ENCODE assay signal across 7 mouse cellular contexts in the genomic region with DNA sequence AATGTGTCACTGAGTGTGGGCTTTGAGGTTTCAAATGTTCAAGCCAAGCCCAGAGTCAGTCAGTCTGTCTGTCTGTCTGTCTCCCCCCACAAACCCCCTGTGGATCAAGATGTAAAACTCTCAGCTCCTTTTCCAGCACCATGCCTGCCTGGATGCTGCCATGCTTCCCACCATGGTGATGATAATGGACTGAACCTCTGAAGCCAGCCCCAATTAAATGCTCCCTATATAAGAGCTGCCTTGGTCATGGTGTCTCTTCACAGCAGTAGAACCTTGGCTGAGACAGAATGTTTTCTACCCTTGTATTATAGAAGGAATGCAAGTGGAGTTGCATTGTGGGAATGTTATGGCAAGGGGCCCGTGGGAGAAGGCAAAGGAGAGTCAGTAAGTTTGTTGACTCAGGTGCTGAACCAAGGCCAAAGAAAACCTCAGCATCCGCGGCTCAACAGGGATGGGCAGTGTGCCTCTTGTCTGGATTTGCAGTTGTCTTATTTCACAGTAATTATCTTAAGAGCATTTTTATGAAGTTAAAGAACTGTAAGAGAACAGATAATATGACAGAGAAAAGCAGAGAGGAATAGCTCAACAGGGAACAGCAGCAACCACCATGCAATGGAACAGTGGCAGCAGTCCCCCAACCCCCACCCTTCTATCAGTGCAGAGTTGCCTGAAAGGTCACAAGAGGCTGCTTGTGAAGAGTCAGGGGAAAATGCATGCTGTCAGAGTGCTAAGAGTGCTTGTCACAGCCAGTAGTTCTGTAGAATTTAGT. TPM values are rescaled to one million over a fixed set of nuclear protein-coding genes. Genes with fewer than 3 reads are reported as not detected.
DNase-seq lines count a peak whose midpoint lies in the region; ATAC-seq and TF ChIP-seq lines count a peak whose summit lies in the region.

No protein-coding gene starts in this region.

- H3K9ac ChIP-seq in lung, postnatal 0 days (replicated peaks; ENCODE audit: low read depth), result no peak overlapping the region

- H3K4me1 ChIP-seq in kidney, adult 2 months (ENCODE audit: control insufficient read depth, insufficient read depth, low read length), result peaks cover 7% of the 10 kb centered on the region; the same call in 1 of the 2 replicates
- no peaks in the 10 kb centered on the region for H3K4me1 ChIP-seq in lung, postnatal 0 days (ENCODE audit: insufficient read depth, low read depth, low read length)

- H3K4me3 ChIP-seq in kidney, adult 2 months (ENCODE audit: insufficient read depth, low read depth, low read length), result no peak overlapping the region
- H3K4me3 ChIP-seq in lung, postnatal 0 days (ENCODE audit: low read depth, low read length), result no peak overlapping the region

- WGBS in kidney, adult 2 months, result 19% methylated on average over 3 of the region's 3 CpGs
- WGBS in lung, postnatal 0 days, result 23% methylated on average over 3 of the region's 3 CpGs

- no peak for TF ChIP-seq EP300 in lung, postnatal 0 days (IDR thresholded peaks at IDR 0.05)

- no peak overlapping the region for H3K4me2 ChIP-seq in lung, postnatal 0 days (replicated peaks; ENCODE audit: low read depth, low read length)

- ATAC-seq in lung, postnatal 0 days, result no peak; the same call in 1 of the 2 replicates
- ATAC-seq in erythroid progenitor cell, adult 5-6 weeks (replicated peaks; ENCODE audit: low FRiP score, poor library complexity, severe bottlenecking), result no peak

- TF ChIP-seq CTCF in kidney, adult 2 months (conservative IDR thresholded peaks at IDR 0.05; ENCODE audit: insufficient read depth, insufficient read length, low read depth, low read length), result no peak
- TF ChIP-seq CTCF in lung, postnatal 0 days (IDR thresholded peaks at IDR 0.05), result no peak

- no peaks in the 10 kb centered on the region for H3K27me3 ChIP-seq in kidney, adult 2 months (replicated peaks; ENCODE audit: control insufficient read depth, insufficient read depth, low read length)
- no peaks in the 10 kb centered on the region for H3K27me3 ChIP-seq in lung, postnatal 0 days (replicated peaks; ENCODE audit: insufficient read depth, low read length)

- no peaks in the 10 kb centered on the region for H3K36me3 ChIP-seq in kidney, adult 2 months (ENCODE audit: control insufficient read depth, insufficient read depth, low read length)
- no peaks in the 10 kb centered on the region for H3K36me3 ChIP-seq in lung, postnatal 0 days (ENCODE audit: insufficient read depth, low read length)

- no peak overlapping the region for H3K27ac ChIP-seq in kidney, adult 2 months (ENCODE audit: insufficient read depth, low read depth, low read length)
- H3K27ac ChIP-seq in lung, postnatal 0 days (ENCODE audit: low read length), result no peak overlapping the region

- no peaks in the 10 kb centered on the region for H3K9me3 ChIP-seq in lung, postnatal 0 days (ENCODE audit: low read length)

- DNase-seq in kidney, adult 2 months, result peak; percentile 34
- DNase-seq in kidney, adult 18-20 months, result no peak
- DNase-seq in NIH3T3 (ENCODE audit: low read depth), result peak; percentile 92
- peak; percentile 81 for DNase-seq in fibroblast of lung, adult 2 months (ENCODE audit: low read depth)
- peak; percentile 35 for DNase-seq in lung, postnatal 0 days (ENCODE audit: low spot score)
- DNase-seq in thymus, postnatal 0 days (ENCODE audit: low spot score), result no peak

- no peak for TF ChIP-seq POLR2A in kidney, adult 2 months (IDR thresholded peaks at IDR 0.05; ENCODE audit: low read depth, low read length)

RNA-seq across cellular contexts. Expression of gene Sesn1, which starts 56.5 kb away (rescaled TPM):
- polyA plus RNA-seq in kidney, adult 2 months (2012; rRNA removed), result 10.4 and 13.2 TPM in 2 replicates
- polyA plus RNA-seq in lung, postnatal 0 days (2015; fragmentation: Nextera tagmentation; extraction: Ambion mirVana), result 26.5 and 36.6 TPM in 2 replicates
- total RNA-seq in erythroid progenitor cell, adult 5-6 weeks (2015; ENCODE audit: low replicate concordance), result 64.5 and 88.9 TPM in 2 replicates
- 56.7 and 62.6 TPM in 2 replicates for total RNA-seq in erythroid progenitor cell, adult 5-6 weeks (2017; ENCODE audit: low replicate concordance)
- 66.5 and 69.4 TPM in 2 replicates for polyA plus RNA-seq in thymus, postnatal 0 days (2015; fragmentation: Nextera tagmentation; extraction: Ambion mirVana)

RNA-seq across cellular contexts. Expression of gene Cep57l1, which starts 56.6 kb away (rescaled TPM):
- 1.6 and 1.9 TPM in 2 replicates for polyA plus RNA-seq in kidney, adult 2 months (2012; rRNA removed)
- 5.9 and 6.3 TPM in 2 replicates for polyA plus RNA-seq in lung, postnatal 0 days (2015; fragmentation: Nextera tagmentation; extraction: Ambion mirVana)
- 46.9 and 72.1 TPM in 2 replicates for total RNA-seq in erythroid progenitor cell, adult 5-6 weeks (2015; ENCODE audit: low replicate concordance)
- 29.8 and 46.5 TPM in 2 replicates for total RNA-seq in erythroid progenitor cell, adult 5-6 weeks (2017; ENCODE audit: low replicate concordance)
- 28.0 and 29.2 TPM in 2 replicates for polyA plus RNA-seq in thymus, postnatal 0 days (2015; fragmentation: Nextera tagmentation; extraction: Ambion mirVana)

Comparison
In these comparisons a context has a peak if more than half of its experiments do, and no peak if none do; other contexts are left out.
1. DNase-seq: peak in kidney, adult 2 months (single experiment), NIH3T3 (single experiment), fibroblast of lung, adult 2 months (single experiment) and lung, postnatal 0 days (single experiment); none in kidney, adult 18-20 months (single experiment) and thymus, postnatal 0 days (single experiment).